Mouse (Mus musculus) midbrain, embryonic 10.5 days (tissue): ENCODE results near the gene Otof. TPM values are rescaled to one million over a fixed set of nuclear protein-coding genes. Genes with fewer than 3 reads are reported as not detected.
A peak's percentile ranks its signal among the peaks of the same experiment; 100 is the strongest.

Experiments used
- DNase-seq: peaks from one replicate; pipeline ENCODE4 v3.0.0-alpha.2; 2017; ENCODE audit warnings: low spot score
- H3K27ac ChIP-seq: fragments of 300-500 bp; sonication (generic); replicated peaks from 2 replicates; pipeline ENCODE4 v1.5.1; 2016; ENCODE audit warnings: mild to moderate bottlenecking
- H3K27me3 ChIP-seq: fragments of 300-500 bp; sonication (generic); 2 replicates; pipeline ENCODE4 v1.6.1; 2016; ENCODE audit warnings: low read depth, mild to moderate bottlenecking; ENCODE audit not compliant: poor library complexity, severe bottlenecking
- H3K36me3 ChIP-seq: fragments of 300-500 bp; sonication (generic); 2 replicates; pipeline ENCODE4 v1.6.1; 2016; ENCODE audit warnings: mild to moderate bottlenecking, moderate library complexity
- H3K4me1 ChIP-seq: fragments of 300-500 bp; sonication (generic); 2 replicates; pipeline ENCODE4 v1.6.1; 2016
- H3K4me3 ChIP-seq: fragments of 300-500 bp; sonication (generic); 2 replicates; pipeline ENCODE4 v1.5.1; 2016; ENCODE audit warnings: mild to moderate bottlenecking, moderate library complexity
- H3K9me3 ChIP-seq: fragments of 300-500 bp; sonication (generic); replicated peaks from 2 replicates; pipeline ENCODE4 v1.6.1; 2016; ENCODE audit warnings: mild to moderate bottlenecking
- WGBS: fragments of 180-500 bp; shearing (Covaris S2); methylation state at CpG from one replicate; pipeline ENCODE4 v1.1.7; 2016; 5-methylcytosine and 5-hydroxymethylcytosine counted together
- polyA plus RNA-seq: library from polyadenylated mRNA; unstranded; fragments of >200 nt; fragmentation: Nextera tagmentation; extraction: Ambion mirVana; gene quantifications from 2 replicates; pipeline ENCODE4 v1.2.1, GENCODE M21; 2016

Gene Otof
- polyA plus RNA-seq, 1 experiment from 2014 or later, result 0.05 TPM

DNA sequence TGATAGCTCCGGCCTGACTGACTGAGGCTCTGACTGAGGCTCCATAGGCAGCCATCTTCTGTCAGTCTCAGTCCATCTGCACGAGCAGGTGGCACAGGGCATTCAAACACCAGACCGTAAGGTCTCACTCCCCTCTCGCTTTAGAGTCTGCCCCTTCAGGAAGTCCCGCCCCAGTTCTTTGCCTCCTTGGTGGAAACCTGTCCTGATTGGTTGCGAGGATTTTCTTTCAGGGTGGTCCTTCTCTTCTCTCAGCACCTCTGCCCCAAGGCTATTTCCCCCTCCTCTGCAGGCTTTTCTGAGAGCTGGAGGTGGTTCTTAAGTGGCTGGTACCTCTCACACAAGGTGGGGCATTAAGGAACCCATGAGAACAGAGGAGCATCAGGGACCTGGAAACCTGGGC is 8.7 kb upstream of the Otof start:
- 61% methylated on average over 6 of the region's 6 CpGs for WGBS
- H3K36me3 ChIP-seq, result no peaks in the 10 kb centered on the region

GRCm38 (mm10) chr5:30466315-30466714 is 4.6 kb upstream of the Otof start:
- 34% methylated on average over 9 of the region's 9 CpGs for WGBS
- peaks cover 30% of the 10 kb centered on the region for H3K4me1 ChIP-seq
- peak overlapping the region; percentile 52 for H3K4me3 ChIP-seq
- peaks cover 47% of the 10 kb centered on the region for H3K27me3 ChIP-seq
- 0 out of 2 replicates have a peak overlapping the region, but pooled peaks have one; percentile 28 for H3K27ac ChIP-seq
- H3K36me3 ChIP-seq, result no peaks in the 10 kb centered on the region
- DNase-seq, result no peak
- H3K9me3 ChIP-seq, result no peaks in the 10 kb centered on the region

More for the DNA sequence above, 8.7 kb upstream of the Otof start:
- Histone ChIP-seq H3K27me3 (peaks cover 25% of the 10 kb centered on the region), H3K4me1 (peaks cover 23% of the 10 kb centered on the region), H3K9me3 (no peaks in the 10 kb centered on the region), H3K27ac (no peak overlapping the region), H3K4me3 (no peak overlapping the region)
- no peak for DNase-seq

DNA sequence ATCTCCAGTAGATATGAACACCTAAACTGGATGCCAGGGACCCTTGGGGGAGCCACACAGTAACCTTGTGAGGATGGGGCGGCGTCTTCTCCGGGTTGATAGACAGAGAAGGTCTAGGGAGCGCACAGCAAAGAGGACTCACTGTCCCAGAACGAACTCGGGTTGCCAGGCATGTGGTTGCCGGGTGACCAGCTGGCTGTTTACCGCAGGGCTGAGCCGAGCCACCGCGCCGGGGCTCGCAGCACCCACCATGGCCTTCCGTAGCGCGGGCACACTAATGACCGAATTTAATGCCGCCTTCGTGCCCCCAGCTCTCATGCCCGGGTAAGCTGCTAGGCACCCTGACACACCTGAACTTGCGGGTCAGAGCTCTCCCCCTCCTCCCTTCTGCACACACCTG is 4.1 kb upstream of the Otof start, which contains the start of gene 1700001C02Rik:
TSS of gene 1700001C02Rik (plus strand) at position 187 of the 400 bp plus-strand sequence.
- Histone ChIP-seq H3K27ac (peak within 1 kb of the TSS; percentile 28; the same call in 1 of the 2 replicates), H3K27me3 (peaks cover 47% of the 10 kb centered on the region), H3K36me3 (no peaks in the 10 kb centered on the region), H3K9me3 (no peaks in the 10 kb centered on the region), H3K4me3 (peak within 1 kb of the TSS; percentile 52), H3K4me1 (peaks cover 30% of the 10 kb centered on the region)
- 14% methylated on average over 21 of the region's 21 CpGs for WGBS
- peak; percentile 33 for DNase-seq

DNA sequence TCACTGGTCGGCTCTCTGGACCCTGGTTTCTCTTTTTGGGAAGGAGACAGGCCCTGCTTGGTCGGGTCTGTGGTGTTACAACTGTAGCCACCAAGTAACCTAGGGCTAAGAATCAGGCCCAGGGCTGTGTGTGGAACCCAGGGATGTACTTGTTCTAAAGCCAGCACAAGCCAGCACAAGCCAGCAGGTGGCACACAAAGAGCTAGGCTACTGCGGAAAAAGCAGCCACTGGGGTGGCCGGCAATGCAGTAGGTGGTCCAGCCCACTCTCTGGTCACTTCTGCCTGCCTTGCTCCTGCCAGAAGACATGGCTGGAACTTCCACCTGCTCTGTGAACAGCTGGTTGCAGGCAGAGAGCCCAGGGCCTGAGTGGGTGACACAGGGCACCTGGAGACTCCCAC is 1.6 kb downstream of the Otof start:
- no peak for DNase-seq
- peak overlapping the region; percentile 2; the same call in 1 of the 2 replicates for H3K27ac ChIP-seq

DNA sequence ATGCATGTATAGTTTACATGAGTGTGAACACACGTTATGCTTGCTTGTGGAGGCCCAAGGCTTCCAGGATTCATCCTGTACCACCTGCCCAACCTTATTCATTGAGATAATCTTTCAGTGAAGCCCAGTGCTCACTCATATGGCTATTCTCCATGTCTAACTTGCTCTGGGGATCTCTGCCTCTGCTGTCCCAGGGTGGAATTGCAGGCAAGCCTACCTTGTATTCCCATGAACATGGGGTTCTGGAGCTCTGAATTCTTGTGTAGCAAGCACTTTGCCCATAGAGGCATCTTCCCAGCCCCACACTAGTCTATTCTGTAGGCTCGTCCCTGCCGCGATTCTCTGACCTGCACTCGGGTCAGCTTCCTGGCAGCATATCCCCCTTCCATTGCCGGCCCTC is 5.7 kb downstream of the Otof start:
- DNase-seq, result no peak
- no peaks in the 10 kb centered on the region for H3K9me3 ChIP-seq
- H3K4me3 ChIP-seq, result no peak overlapping the region
- 68% methylated on average over 6 of the region's 6 CpGs for WGBS
- no peak overlapping the region for H3K27ac ChIP-seq
- H3K27me3 ChIP-seq, result 0 out of 2 replicates have a peak, but pooled peaks cover 4% of the 10 kb centered on the region
- H3K36me3 ChIP-seq, result no peaks in the 10 kb centered on the region
- H3K4me1 ChIP-seq, result 0 out of 2 replicates have a peak, but pooled peaks cover 4% of the 10 kb centered on the region

More for the DNA sequence above, 1.6 kb downstream of the Otof start:
- 37% methylated on average over 4 of the region's 4 CpGs for WGBS
- Histone ChIP-seq H3K36me3 (no peaks in the 10 kb centered on the region), H3K27me3 (peaks cover 23% of the 10 kb centered on the region), H3K9me3 (no peaks in the 10 kb centered on the region), H3K4me3 (no peak overlapping the region), H3K4me1 (peaks cover 12% of the 10 kb centered on the region)

DNA sequence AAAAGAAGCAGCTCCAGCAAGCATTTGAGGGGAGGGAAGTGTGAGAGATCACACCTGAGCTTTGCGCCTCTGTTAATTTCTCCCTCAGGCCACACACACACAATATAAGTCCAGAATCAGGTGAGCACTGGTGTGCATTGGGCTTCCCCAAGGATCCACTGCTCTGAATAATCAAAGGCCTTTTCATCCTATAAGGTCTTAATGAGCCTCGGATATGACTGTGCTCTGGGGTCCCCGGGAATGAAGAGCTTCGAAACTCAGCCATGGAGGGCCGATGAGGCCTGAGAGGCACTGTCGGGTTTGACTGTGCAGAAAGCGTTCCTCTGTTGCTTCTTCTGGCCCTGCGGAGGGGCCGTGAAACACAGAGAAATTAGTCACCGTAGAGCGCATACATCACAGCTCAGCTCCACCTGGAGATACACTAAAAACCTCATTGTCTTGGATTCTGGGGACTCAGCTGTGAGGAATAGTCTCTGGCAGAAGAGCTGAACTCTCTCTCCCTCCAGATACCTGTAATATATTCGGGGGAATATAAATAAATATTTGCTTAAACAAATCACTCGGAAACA is 17.3 kb downstream of the Otof start:
- H3K36me3 ChIP-seq, result no peaks in the 10 kb centered on the region
- no peak for DNase-seq
- no peak overlapping the region for H3K27ac ChIP-seq
- H3K4me3 ChIP-seq, result no peak overlapping the region
- H3K9me3 ChIP-seq, result no peaks in the 10 kb centered on the region
- H3K27me3 ChIP-seq, result no peaks in the 10 kb centered on the region
- no peaks in the 10 kb centered on the region for H3K4me1 ChIP-seq
- 88% methylated on average over 13 of the region's 13 CpGs for WGBS

DNA sequence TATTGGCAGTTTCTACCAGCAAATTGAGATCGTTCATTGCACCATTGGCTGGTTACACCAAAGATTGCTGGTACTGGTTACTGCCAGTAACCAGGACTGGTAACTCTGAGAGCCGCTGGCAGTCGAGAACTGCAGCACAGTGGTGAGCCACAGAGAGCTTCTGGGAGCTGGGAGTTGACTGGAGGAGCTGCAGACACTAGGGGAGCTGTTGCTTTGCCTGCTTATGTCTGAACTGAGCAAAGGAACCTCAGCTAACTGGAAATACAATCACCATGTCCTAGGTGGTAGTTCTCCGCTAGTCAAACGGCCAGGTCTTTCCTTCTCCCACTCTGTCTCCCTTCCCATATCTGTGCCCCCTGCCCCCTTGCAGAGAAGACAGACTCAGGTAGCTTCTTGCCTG is 19.5 kb downstream of the Otof start:
- H3K4me1 ChIP-seq, result no peaks in the 10 kb centered on the region
- no peak for DNase-seq
- H3K4me3 ChIP-seq, result no peak overlapping the region
- H3K27ac ChIP-seq, result no peak overlapping the region
- H3K9me3 ChIP-seq, result no peaks in the 10 kb centered on the region
- 69% methylated on average over 5 of the region's 5 CpGs for WGBS
- no peaks in the 10 kb centered on the region for H3K27me3 ChIP-seq
- H3K36me3 ChIP-seq, result no peaks in the 10 kb centered on the region

GRCm38 (mm10) chr5:30440308-30440906 is 21.3 kb downstream of the Otof start:
- Histone ChIP-seq H3K4me1 (no peaks in the 10 kb centered on the region), H3K9me3 (no peaks in the 10 kb centered on the region), H3K27me3 (no peaks in the 10 kb centered on the region), H3K27ac (no peak overlapping the region), H3K4me3 (no peak overlapping the region), H3K36me3 (no peaks in the 10 kb centered on the region)
- no peak for DNase-seq
- WGBS, result 91% methylated on average over 8 of the region's 8 CpGs

DNA sequence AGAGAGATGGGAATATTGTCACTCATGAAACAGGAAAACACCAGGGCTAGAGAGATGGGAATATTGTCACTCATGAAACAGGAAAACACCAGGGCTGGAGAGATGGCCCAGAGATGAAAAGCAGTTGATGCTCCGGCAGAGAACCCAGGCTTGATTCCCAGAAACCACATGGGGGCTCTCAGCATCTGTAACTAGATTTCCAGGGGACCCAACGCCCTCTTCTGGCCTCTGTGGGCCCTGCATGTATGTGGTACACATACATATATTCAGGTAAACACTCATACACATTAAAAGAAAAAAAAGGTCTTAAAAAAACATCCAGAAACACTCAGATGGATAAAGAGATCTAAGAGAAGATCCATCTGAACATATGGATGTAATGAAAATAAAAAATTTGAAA is 22.8 kb downstream of the Otof start:
- Histone ChIP-seq H3K27ac (no peak overlapping the region), H3K9me3 (no peaks in the 10 kb centered on the region), H3K27me3 (no peaks in the 10 kb centered on the region), H3K4me3 (no peak overlapping the region), H3K36me3 (no peaks in the 10 kb centered on the region), H3K4me1 (no peaks in the 10 kb centered on the region)
- WGBS, result 46% methylated on average over 2 of the region's 2 CpGs
- DNase-seq, result no peak

DNA sequence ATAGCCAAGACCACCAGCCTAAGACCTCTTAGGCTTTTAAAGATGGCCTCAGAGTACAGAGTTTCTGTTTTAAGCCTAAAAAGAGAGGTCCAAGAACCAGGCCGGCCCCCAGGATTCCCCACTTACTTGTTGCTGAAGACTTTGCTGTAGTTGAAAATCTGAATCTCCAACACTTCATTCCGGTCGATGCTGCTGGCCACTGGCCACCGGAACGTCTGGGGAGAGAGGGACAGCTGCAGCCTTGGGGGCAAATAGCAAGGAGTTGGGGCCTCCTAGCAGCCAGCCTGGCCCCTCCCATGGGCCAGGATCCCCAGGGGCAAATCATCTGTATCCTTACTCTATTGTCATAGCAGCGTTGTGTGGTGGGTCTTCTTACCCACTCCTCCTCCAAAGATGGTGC is 34.3 kb downstream of the Otof start:
- Histone ChIP-seq H3K9me3 (no peaks in the 10 kb centered on the region), H3K4me1 (no peaks in the 10 kb centered on the region), H3K36me3 (no peaks in the 10 kb centered on the region), H3K4me3 (no peak overlapping the region), H3K27ac (no peak overlapping the region), H3K27me3 (no peaks in the 10 kb centered on the region)
- WGBS, result 90% methylated on average over 6 of the region's 6 CpGs
- DNase-seq, result no peak

GRCm38 (mm10) chr5:30423572-30424244 is 38.0 kb downstream of the Otof start:
- Histone ChIP-seq H3K4me3 (no peak overlapping the region), H3K27ac (no peak overlapping the region), H3K27me3 (no peaks in the 10 kb centered on the region), H3K9me3 (no peaks in the 10 kb centered on the region), H3K4me1 (no peaks in the 10 kb centered on the region), H3K36me3 (no peaks in the 10 kb centered on the region)
- DNase-seq, result peak; percentile 39
- WGBS, result 39% methylated on average over 8 of the region's 8 CpGs

- H3K27me3 ChIP-seq, result no peaks in the 10 kb centered on the region
- no peak overlapping the region for H3K4me3 ChIP-seq
- H3K36me3 ChIP-seq, result no peaks in the 10 kb centered on the region
- 82% methylated on average over 4 of the region's 4 CpGs for WGBS
- H3K4me1 ChIP-seq, result no peaks in the 10 kb centered on the region
- DNase-seq, result no peak
- H3K27ac ChIP-seq, result no peak overlapping the region
- H3K9me3 ChIP-seq, result no peaks in the 10 kb centered on the region
Measured at GRCm38 (mm10) chr5:30423121-30423520, 38.6 kb downstream of the Otof start.

GRCm38 (mm10) chr5:30416665-30417064 is 45.1 kb downstream of the Otof start:
- DNase-seq, result no peak
- WGBS, result 35% methylated on average over 5 of the region's 5 CpGs
- Histone ChIP-seq H3K4me3 (no peak overlapping the region), H3K36me3 (no peaks in the 10 kb centered on the region), H3K27me3 (no peaks in the 10 kb centered on the region), H3K27ac (no peak overlapping the region), H3K4me1 (peaks cover 16% of the 10 kb centered on the region), H3K9me3 (no peaks in the 10 kb centered on the region)
